Mouse (Mus musculus) neural tube, embryonic 10.5 days (tissue): ENCODE results near the gene Hspa1l.

Experiments
- DNase-seq: peaks from one replicate; pipeline ENCODE4 v3.0.0-alpha.2; 2017; ENCODE audit warnings: low spot score; ENCODE audit errors: extremely low spot score

Hspa1l gene

GRCm38 (mm10) chr17:35023221-35023620, 50.7 kb downstream of the Hspa1l start:
- no peak for DNase-seq

- DNase-seq, result no peak
Observed at GRCm38 (mm10) chr17:35023756-35024155, 51.3 kb downstream of the Hspa1l start.

GRCm38 (mm10) chr17:35024261-35024660, 51.8 kb downstream of the Hspa1l start:
- DNase-seq, result no peak

- no peak for DNase-seq
Observed at GRCm38 (mm10) chr17:35024691-35025488, 52.4 kb downstream of the Hspa1l start.

GRCm38 (mm10) chr17:35026206-35026605, 53.7 kb downstream of the Hspa1l start:
- no peak for DNase-seq

GRCm38 (mm10) chr17:35027277-35028068, 55.0 kb downstream of the Hspa1l start, which contains the start of gene Sapcd1:
TSS of gene Sapcd1 (minus strand) at chr17:35028016.
- DNase-seq, result peak; percentile 40

GRCm38 (mm10) chr17:35028315-35028714, 55.8 kb downstream of the Hspa1l start:
- DNase-seq, result no peak
